Mouse (Mus musculus) embryonic facial prominence, embryonic 10.5 days (tissue): ENCODE measurements around the gene Fmo1. TPM values are rescaled to one million over a fixed set of nuclear protein-coding genes. Genes with fewer than 3 reads are reported as not detected.

Experiments
- polyA plus RNA-seq: library from polyadenylated mRNA; unstranded; fragments of >200 nt; fragmentation: Nextera tagmentation; extraction: Ambion mirVana; gene quantifications from 2 replicates; pipeline ENCODE4 v1.2.1, GENCODE M21; 2016

Fmo1 gene
- polyA plus RNA-seq, 1 experiment from 2014 or later = 4.3 TPM

Other genes with a start within 250 kb of the Fmo1 start
- gene Myoc, start 227.5 kb downstream of the Fmo1 start, polyA plus RNA-seq = not detected in 2 replicates
- gene Myocos, start 208.4 kb downstream of the Fmo1 start, polyA plus RNA-seq = not detected in 2 replicates
- 151 and 156 TPM in 2 replicates for gene Prrc2c, start 126.1 kb downstream of the Fmo1 start, polyA plus RNA-seq
- 0.09 TPM in 1 of 2 replicates, not detected in the other for gene Fmo4, start 52.6 kb downstream of the Fmo1 start, polyA plus RNA-seq
- gene Fmo2, start 32.1 kb upstream of the Fmo1 start, polyA plus RNA-seq = not detected in 2 replicates
- gene Fmo6, start 70.9 kb upstream of the Fmo1 start, polyA plus RNA-seq = not detected in 2 replicates
- not detected in 2 replicates for gene Fmo3, start 117.9 kb upstream of the Fmo1 start, polyA plus RNA-seq
- not detected in 2 replicates for gene Mroh9, start 219.1 kb upstream of the Fmo1 start, polyA plus RNA-seq